Mouse (Mus musculus): Measurements from ENCODE around the gene Srgap3. TPM values are rescaled to one million over a fixed set of nuclear protein-coding genes. Genes with fewer than 3 reads are reported as not detected.

Gene Srgap3
- 89.8 TPM for polyA plus RNA-seq (2015; fragmentation: Illumina TruSeq; extraction: RNeasy Lipid Tissue Mini Kit (QIAGEN cat#74804); ENCODE audit: low read depth, low replicate concordance)

DNA sequence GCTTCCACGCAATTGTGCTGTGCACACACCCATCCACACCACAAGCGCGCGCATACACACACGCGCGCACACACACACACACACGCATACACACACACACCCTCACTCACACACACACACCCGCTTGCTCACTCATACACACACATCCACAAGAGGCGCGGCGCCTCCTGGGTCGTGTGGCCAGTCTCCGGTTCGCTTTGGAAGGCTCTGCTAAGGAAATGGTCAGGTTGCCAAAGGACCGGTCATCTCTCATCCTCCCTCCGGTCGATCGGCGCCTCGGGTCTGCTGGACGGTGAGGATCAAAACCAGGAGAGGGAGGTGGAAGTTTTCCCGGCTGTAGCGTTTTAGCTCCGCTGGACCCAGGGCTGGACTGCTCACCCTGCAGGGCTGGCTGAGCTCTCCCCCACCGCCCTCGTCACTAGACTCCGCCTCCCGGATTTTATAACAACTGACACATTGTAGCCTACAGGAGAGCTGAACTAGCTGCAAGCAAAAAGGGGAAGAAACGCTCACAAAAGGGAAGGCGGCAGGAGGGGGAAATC is at the start of gene Srgap3:
Gene Srgap3, minus strand, starts transcription at position 372 of the 542 bp plus-strand sequence.

DNA sequence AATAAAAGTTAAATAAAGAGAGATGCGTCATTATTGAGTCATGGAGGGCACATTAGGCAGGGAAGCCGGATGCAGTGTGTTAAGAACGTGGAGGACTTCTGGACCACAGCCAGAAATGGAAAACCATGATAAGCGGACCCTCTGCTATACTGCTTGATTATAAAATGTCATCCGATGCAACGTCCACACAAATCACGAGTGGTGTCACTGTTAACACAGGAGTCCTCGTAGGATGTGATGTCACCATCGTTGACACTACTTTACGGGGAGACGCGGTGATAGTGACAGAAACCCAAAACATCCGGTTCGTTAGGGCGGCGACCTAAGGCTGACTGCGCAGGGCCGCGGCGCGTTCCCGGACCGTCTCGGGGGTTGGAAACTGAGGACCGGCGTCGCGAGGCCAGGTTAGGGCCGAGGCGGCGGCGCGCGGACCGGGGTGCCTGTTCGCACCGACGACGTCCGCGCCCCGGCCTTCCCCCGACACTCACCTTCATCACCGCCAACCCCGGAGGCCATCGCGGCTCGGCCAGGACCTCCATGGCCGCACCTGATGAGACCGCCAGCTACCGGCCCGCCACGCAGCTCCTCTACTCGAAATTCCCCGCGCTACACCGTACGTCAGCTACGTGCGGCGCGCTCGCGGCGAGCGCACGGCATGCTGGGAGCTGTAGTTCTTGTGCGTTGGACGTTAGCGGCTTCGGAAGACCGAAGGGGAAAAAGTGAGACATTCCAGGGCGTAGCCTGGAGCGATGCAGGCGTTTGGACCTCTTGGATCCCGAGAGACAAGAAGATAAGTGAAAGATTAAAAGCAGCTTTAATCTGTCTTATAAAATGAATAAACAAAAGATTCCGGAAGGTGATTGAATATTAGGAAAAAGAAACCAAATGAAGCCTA is 250.8 kb downstream of the Srgap3 start, which contains the start of gene Rad18:
Gene Rad18, minus strand, starts transcription at position 631 of the 895 bp plus-strand sequence.

Other genes starting within 250 kb of the Srgap3 start
- gene Thumpd3, start 99.0 kb upstream of the Srgap3 start, polyA plus RNA-seq (2015; fragmentation: Illumina TruSeq; extraction: RNeasy Lipid Tissue Mini Kit (QIAGEN cat#74804); ENCODE audit: low read depth, low replicate concordance): 34.1 TPM
- 59.0 TPM for gene Setd5, start 130.1 kb upstream of the Srgap3 start, polyA plus RNA-seq (2015; fragmentation: Illumina TruSeq; extraction: RNeasy Lipid Tissue Mini Kit (QIAGEN cat#74804); ENCODE audit: low read depth, low replicate concordance)
- 54.3 TPM for gene Lhfpl4, start 248.1 kb upstream of the Srgap3 start, polyA plus RNA-seq (2015; fragmentation: Illumina TruSeq; extraction: RNeasy Lipid Tissue Mini Kit (QIAGEN cat#74804); ENCODE audit: low read depth, low replicate concordance)

Data from brain, adult 10 weeks (tissue).